Mouse (Mus musculus) ES-E14 (cell line): ENCODE measurements at regions not wholly inside any gene's neighbourhood (a gene's known extent, or its start where the extent isn't known, plus 50 kb on each side); places are given as distances from the start of the nearest gene placed in this dataset.

Experiments used
- CHD2 ChIP-seq: IDR thresholded peaks from 2 replicates; pipeline ENCODE4 v1.6.1; 2014; ENCODE audit warnings: mild to moderate bottlenecking, low read depth, low read length, inconsistent platforms
- HCFC1 ChIP-seq: IDR thresholded peaks from 2 replicates; pipeline ENCODE4 v1.6.1; 2012; ENCODE audit warnings: low read length, inconsistent platforms, borderline replicate concordance; ENCODE audit not compliant: insufficient read depth
- MAFK ChIP-seq: IDR thresholded peaks from 2 replicates; pipeline ENCODE4 v1.6.1; 2014; ENCODE audit warnings: mild to moderate bottlenecking, low read depth, low read length, inconsistent platforms; ENCODE audit not compliant: insufficient read depth
- ZC3H11A ChIP-seq: IDR thresholded peaks from 2 replicates; pipeline ENCODE4 v1.6.1; 2012; ENCODE audit warnings: low read depth, mild to moderate bottlenecking, inconsistent platforms, low read length, borderline replicate concordance
- ZNF384 ChIP-seq: IDR thresholded peaks from 2 replicates; pipeline ENCODE4 v1.6.1; 2012; ENCODE audit warnings: low read depth, low read length, inconsistent platforms

DNA sequence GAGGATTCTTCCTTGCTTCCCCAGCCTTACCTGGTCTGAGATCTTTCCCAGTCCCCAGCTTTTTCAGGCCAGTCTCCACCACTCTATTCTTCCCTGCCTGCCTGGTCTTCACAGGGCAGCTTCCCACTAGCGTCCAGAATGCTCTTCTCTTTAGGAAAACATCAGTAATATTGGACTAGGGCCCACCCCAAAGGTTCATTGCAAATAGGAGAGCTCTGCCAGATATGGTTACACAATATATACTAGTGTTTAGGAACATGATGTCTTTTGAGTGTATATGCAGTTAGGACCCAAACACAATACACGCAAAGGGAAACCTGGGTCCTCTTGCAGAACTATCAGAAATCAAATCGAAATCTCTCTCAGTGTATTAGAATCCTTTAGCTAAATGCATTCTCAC, 70.5 kb upstream of the Adcy2 start:
- TF ChIP-seq CHD2, result no peak
- TF ChIP-seq ZNF384, result no peak
- no peak for TF ChIP-seq ZC3H11A
- TF ChIP-seq HCFC1, result no peak
- TF ChIP-seq MAFK, result no peak
